Mouse (Mus musculus) adrenal gland, postnatal 36 days (tissue): ENCODE results near the gene Tubb4b. TPM values are rescaled to one million over a fixed set of nuclear protein-coding genes. Genes with fewer than 3 reads are reported as not detected.
"Not testable (repeated sequence)": the region's sequence is repeated elsewhere in the genome, so short reads cannot be mapped to it uniquely, and the experiment has no call there.

ENCODE experiments used
- DNase-seq, 2 experiments: peaks; one replicate each; pipeline ENCODE4 v3.0.0; 2021; ENCODE audit warnings: mixed read lengths in 1 of 2
- long read RNA-seq, 2 experiments: library from polyadenylated mRNA; stranded (forward); transcript quantifications; one replicate each; pipeline ENCODE4 v2.0.0; 2021; ENCODE audit warnings: borderline sequencing depth in 2 of 2
- total RNA-seq, 2 experiments: library from RNA; stranded (reverse); gene quantifications; 2 replicates each; pipeline ENCODE4 v1.2.3; 2021

The Tubb4b gene
- total RNA-seq: 100 to 1,000 TPM; 291 to 296 TPM
- long read RNA-seq, experiment 1, transcript Tubb4b-201 (4 exons, 1,598 nt): major isoform, 431 of 779 reads
- long read RNA-seq, experiment 1, partial matches to known transcripts: 341 of 779 reads
- long read RNA-seq, experiment 1, other reads (novel, unspliced or antisense): 7 of 779 reads
- long read RNA-seq, experiment 2, transcript Tubb4b-201 (4 exons, 1,598 nt): major isoform, 128 of 173 reads
- long read RNA-seq, experiment 2, partial matches to known transcripts: 10 of 173 reads
- long read RNA-seq, experiment 2, other reads (novel, unspliced or antisense): 35 of 173 reads

- DNase-seq: no peak
Observed at GRCm38 (mm10) chr2:25224492-25224765, at the start of gene Tubb4b. Gene Tubb4b, minus strand, starts transcription at chr2:25224702.

GRCm38 (mm10) chr2:25273010-25273409, 48.5 kb upstream of the Tubb4b start:
- no peak for DNase-seq

GRCm38 (mm10) chr2:25272515-25272914, 48.0 kb upstream of the Tubb4b start:
- no peak for DNase-seq

GRCm38 (mm10) chr2:25271827-25272511, 47.5 kb upstream of the Tubb4b start, which contains the start of the genes Ssna1 and Anapc2:
Gene Ssna1, minus strand, starts transcription at chr2:25272438.
Gene Anapc2, plus strand, starts transcription at chr2:25272478.
- DNase-seq: peak; percentile 97 to 99

GRCm38 (mm10) chr2:25267746-25268309, 43.3 kb upstream of the Tubb4b start:
- DNase-seq: no peak

- no peak for DNase-seq
Observed at GRCm38 (mm10) chr2:25267241-25267640, 42.7 kb upstream of the Tubb4b start.

- no peak for DNase-seq
Observed at GRCm38 (mm10) chr2:25266720-25267119, 42.2 kb upstream of the Tubb4b start.

GRCm38 (mm10) chr2:25265897-25266656, 41.6 kb upstream of the Tubb4b start:
- no peak for DNase-seq

- no peak for DNase-seq
Observed at GRCm38 (mm10) chr2:25264851-25265250, 40.3 kb upstream of the Tubb4b start.

- no peak for DNase-seq
Observed at GRCm38 (mm10) chr2:25264286-25264660, 39.8 kb upstream of the Tubb4b start.

GRCm38 (mm10) chr2:25263623-25264285, 39.3 kb upstream of the Tubb4b start:
- no peak for DNase-seq

GRCm38 (mm10) chr2:25262795-25263622, 38.5 kb upstream of the Tubb4b start:
- DNase-seq: peak; percentile 51

- peak; percentile 98 for DNase-seq
Observed at GRCm38 (mm10) chr2:25262291-25262767, 37.8 kb upstream of the Tubb4b start, which contains the start of gene Tprn. Gene Tprn, plus strand, starts transcription at chr2:25262618.

GRCm38 (mm10) chr2:25261870-25262269, 37.4 kb upstream of the Tubb4b start:
- DNase-seq: no peak

- DNase-seq: no peak
Observed at GRCm38 (mm10) chr2:25258887-25259286, 34.4 kb upstream of the Tubb4b start.

- not testable (repeated sequence) for DNase-seq
Observed at GRCm38 (mm10) chr2:25257250-25257649, 32.7 kb upstream of the Tubb4b start.

- DNase-seq: peak; percentile 36 to 56
Observed at GRCm38 (mm10) chr2:25256443-25257109, 32.1 kb upstream of the Tubb4b start.

GRCm38 (mm10) chr2:25255284-25255779, 30.8 kb upstream of the Tubb4b start, which contains the start of gene Tmem203:
Gene Tmem203, plus strand, starts transcription at chr2:25255439.
- peak; percentile 92 to 93 for DNase-seq

GRCm38 (mm10) chr2:25252331-25252730, 27.8 kb upstream of the Tubb4b start:
- DNase-seq: peak; percentile 30 to 36
